Mouse (Mus musculus): ENCODE data around the gene Nelfcd.

Gene Nelfcd

GRCm38 (mm10) chr2:174437697-174437982 is 22.0 kb downstream of the Nelfcd start:
- no peak for DNase-seq

- no peak for DNase-seq
These were observed 22.6 kb downstream of the Nelfcd start for GRCm38 (mm10) chr2:174438181-174438580.

- DNase-seq = peak; percentile 52 to 73
These were observed 23.3 kb downstream of the Nelfcd start, which contains the start of gene Ctsz for GRCm38 (mm10) chr2:174438737-174439449. Gene Ctsz, minus strand, starts transcription at chr2:174439039.

- DNase-seq = no peak
These were observed 23.8 kb downstream of the Nelfcd start for GRCm38 (mm10) chr2:174439450-174439838.

GRCm38 (mm10) chr2:174439961-174440360 is 24.4 kb downstream of the Nelfcd start:
- no peak for DNase-seq

GRCm38 (mm10) chr2:174441898-174442297 is 26.3 kb downstream of the Nelfcd start:
- DNase-seq = no peak

GRCm38 (mm10) chr2:174442460-174442859 is 26.9 kb downstream of the Nelfcd start:
- no peak for DNase-seq

- no peak for DNase-seq
These were observed 27.4 kb downstream of the Nelfcd start for GRCm38 (mm10) chr2:174443046-174443445.

GRCm38 (mm10) chr2:174444359-174444758 is 28.8 kb downstream of the Nelfcd start:
- DNase-seq = no peak

- no peak for DNase-seq
These were observed 29.4 kb downstream of the Nelfcd start for GRCm38 (mm10) chr2:174445018-174445417.

- DNase-seq = no peak
These were observed 30.9 kb downstream of the Nelfcd start for GRCm38 (mm10) chr2:174446492-174446891.

GRCm38 (mm10) chr2:174446905-174447304 is 31.3 kb downstream of the Nelfcd start:
- no peak for DNase-seq

- DNase-seq = no peak
These were observed 32.8 kb downstream of the Nelfcd start for GRCm38 (mm10) chr2:174448405-174448804.

- DNase-seq = no peak
These were observed 34.7 kb downstream of the Nelfcd start, which contains the start of gene Tubb1 for GRCm38 (mm10) chr2:174450353-174450752. Gene Tubb1, plus strand, starts transcription at chr2:174450695.

- no peak for DNase-seq
These were observed 38.1 kb downstream of the Nelfcd start for GRCm38 (mm10) chr2:174453681-174454080.

GRCm38 (mm10) chr2:174459365-174459764 is 43.8 kb downstream of the Nelfcd start:
- no peak for DNase-seq

GRCm38 (mm10) chr2:174463370-174463769 is 47.8 kb downstream of the Nelfcd start:
- DNase-seq = no peak

- peak; percentile 98 for DNase-seq
These were observed 48.4 kb downstream of the Nelfcd start, which contains the start of gene Atp5e for GRCm38 (mm10) chr2:174463789-174464523. Gene Atp5e, minus strand, starts transcription at chr2:174464105.

- DNase-seq = no peak
These were observed 54.7 kb downstream of the Nelfcd start for GRCm38 (mm10) chr2:174470333-174470732.

- DNase-seq = no peak
These were observed 55.3 kb downstream of the Nelfcd start for GRCm38 (mm10) chr2:174470786-174471405.

GRCm38 (mm10) chr2:174472407-174472806 is 56.8 kb downstream of the Nelfcd start:
- DNase-seq = no peak

GRCm38 (mm10) chr2:174472818-174473549 is 57.4 kb downstream of the Nelfcd start, which contains the start of gene Prelid3b:
Gene Prelid3b, minus strand, starts transcription at chr2:174473081.
- peak; percentile 99 to 100 for DNase-seq

- DNase-seq = no peak
These were observed 57.9 kb downstream of the Nelfcd start for GRCm38 (mm10) chr2:174473550-174473927.

All from cerebellum, postnatal 25 days (tissue).